Mouse (Mus musculus): Measurements from ENCODE around the gene Itpripl2. TPM values are rescaled to one million over a fixed set of nuclear protein-coding genes. Genes with fewer than 3 reads are reported as not detected.

Itpripl2 gene
- polyA plus RNA-seq, 1 experiment from 2014 or later: 6.2 TPM

Other genes starting within 250 kb of the Itpripl2 start
- gene Smg1, start 248.3 kb downstream of the Itpripl2 start, polyA plus RNA-seq (2015; fragmentation: Nextera tagmentation; extraction: Ambion mirVana): 22.0 and 23.1 TPM in 2 replicates
- 6.5 and 7.4 TPM in 2 replicates for gene Syt17, start 43.8 kb downstream of the Itpripl2 start, polyA plus RNA-seq (2015; fragmentation: Nextera tagmentation; extraction: Ambion mirVana)
- 105 and 113 TPM in 2 replicates for gene Coq7, start 41.4 kb upstream of the Itpripl2 start, polyA plus RNA-seq (2015; fragmentation: Nextera tagmentation; extraction: Ambion mirVana)
- gene Tmc7, start 92.8 kb upstream of the Itpripl2 start, polyA plus RNA-seq (2015; fragmentation: Nextera tagmentation; extraction: Ambion mirVana): 8.4 and 9.2 TPM in 2 replicates
- 2.1 and 2.7 TPM in 2 replicates for gene Tmc5, start 105.3 kb upstream of the Itpripl2 start, polyA plus RNA-seq (2015; fragmentation: Nextera tagmentation; extraction: Ambion mirVana)
- 105 and 114 TPM in 2 replicates for gene Gde1, start 213.8 kb upstream of the Itpripl2 start, polyA plus RNA-seq (2015; fragmentation: Nextera tagmentation; extraction: Ambion mirVana)
- gene Ccp110, start 220.6 kb upstream of the Itpripl2 start, polyA plus RNA-seq (2015; fragmentation: Nextera tagmentation; extraction: Ambion mirVana): 11.9 and 14.0 TPM in 2 replicates
- gene Vps35l, start 248.3 kb upstream of the Itpripl2 start, polyA plus RNA-seq (2015; fragmentation: Nextera tagmentation; extraction: Ambion mirVana): 52.7 and 64.5 TPM in 2 replicates

Data from stomach, embryonic 15.5 days (tissue).